Mouse (Mus musculus): ENCODE data around the gene Gm44790. TPM values are rescaled to one million over a fixed set of nuclear protein-coding genes. Genes with fewer than 3 reads are reported as not detected.
A peak's percentile ranks its signal among the peaks of the same experiment; 100 is the strongest.
"Not testable (repeated sequence)": the region's sequence is repeated elsewhere in the genome, so short reads cannot be mapped to it uniquely, and the experiment has no call there.

The Gm44790 gene
- 0.83 TPM in 1 of 2 replicates, not detected in the other for total RNA-seq (2014; rRNA removed)
- 1.5 and 4.0 TPM in 2 replicates for polyA plus RNA-seq (2012; rRNA removed)

- H3K79me2 ChIP-seq (ENCODE audit: control insufficient read depth, insufficient read depth, low read length) = no peaks in the 10 kb centered on the region
- H3K9ac ChIP-seq (ENCODE audit: low read depth, low read length) = no peak within 1 kb of the TSS
- no peak for DNase-seq (ENCODE audit: extremely low read depth, low read depth, low spot score)
- H3K27ac ChIP-seq (replicated peaks; ENCODE audit: insufficient read depth, low read depth, low read length) = no peak within 1 kb of the TSS
- no peaks in the 10 kb centered on the region for H3K27me3 ChIP-seq (ENCODE audit: control insufficient read depth, insufficient read depth, low read length)
- TF ChIP-seq POLR2A (IDR thresholded peaks at IDR 0.05; ENCODE audit: extremely low read depth, insufficient read depth, low read length) (no peak), CTCF (IDR thresholded peaks at IDR 0.05; ENCODE audit: low read depth, low read length) (no peak)
- H3K36me3 ChIP-seq (ENCODE audit: control insufficient read depth, insufficient read depth, low read length) = peaks cover 37% of the 10 kb centered on the region
- no peaks in the 10 kb centered on the region for H3K4me1 ChIP-seq (ENCODE audit: control insufficient read depth, insufficient read depth, low read length)
- H3K4me3 ChIP-seq (ENCODE audit: insufficient read depth, low read depth, low read length) = no peak within 1 kb of the TSS
- 98% methylated on average over 1 of the region's 1 CpGs for WGBS
Measured at GRCm38 (mm10) chr6:86426358-86426757, at the start of gene Gm44790. Gm44790 (plus strand) TSS chr6:86426658.

DNA sequence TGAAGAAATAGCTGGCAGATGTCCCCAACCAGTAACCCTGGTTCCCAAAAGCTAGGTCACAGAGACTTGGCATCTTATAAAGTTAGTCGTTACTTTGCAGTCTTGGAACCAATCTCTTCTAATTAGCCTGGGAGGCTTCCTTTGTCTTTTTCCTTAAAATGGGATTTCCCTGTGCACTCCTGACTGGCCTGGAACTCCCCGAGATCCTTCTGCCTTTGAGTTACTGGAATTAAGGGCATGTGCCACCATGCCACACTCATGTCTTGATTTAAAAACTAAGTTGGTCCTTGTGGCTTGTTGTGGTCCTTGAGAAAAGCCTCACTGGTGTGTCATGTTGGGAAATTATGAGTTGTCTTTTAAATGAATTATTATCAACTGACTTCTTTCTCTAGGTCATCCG lies 48.1 kb upstream of the Gm44790 start:
- no peak overlapping the region for H3K27ac ChIP-seq (replicated peaks; ENCODE audit: insufficient read depth, low read depth, low read length)
- H3K9ac ChIP-seq (ENCODE audit: low read depth, low read length) = no peak overlapping the region
- no peak overlapping the region for H3K4me3 ChIP-seq (ENCODE audit: insufficient read depth, low read depth, low read length)
- WGBS = 74% methylated on average over 3 of the region's 3 CpGs
- H3K4me1 ChIP-seq (ENCODE audit: control insufficient read depth, insufficient read depth, low read length) = no peaks in the 10 kb centered on the region
- TF ChIP-seq POLR2A (IDR thresholded peaks at IDR 0.05; ENCODE audit: extremely low read depth, insufficient read depth, low read length) = no peak
- no peak for DNase-seq (ENCODE audit: extremely low read depth, low read depth, low spot score)
- H3K27me3 ChIP-seq (ENCODE audit: control insufficient read depth, insufficient read depth, low read length) = no peaks in the 10 kb centered on the region
- H3K79me2 ChIP-seq (ENCODE audit: control insufficient read depth, insufficient read depth, low read length) = peaks cover 3% of the 10 kb centered on the region; the same call in 1 of the 2 replicates
- H3K36me3 ChIP-seq (ENCODE audit: control insufficient read depth, insufficient read depth, low read length) = peaks cover 19% of the 10 kb centered on the region

- H3K27me3 ChIP-seq (ENCODE audit: control insufficient read depth, insufficient read depth, low read length); H3K27ac ChIP-seq (replicated peaks; ENCODE audit: insufficient read depth, low read depth, low read length); H3K79me2 ChIP-seq (ENCODE audit: control insufficient read depth, insufficient read depth, low read length); DNase-seq (ENCODE audit: extremely low read depth, low read depth, low spot score); H3K4me1 ChIP-seq (ENCODE audit: control insufficient read depth, insufficient read depth, low read length); H3K4me3 ChIP-seq (ENCODE audit: insufficient read depth, low read depth, low read length); H3K9ac ChIP-seq (ENCODE audit: low read depth, low read length): not testable (repeated sequence)
- WGBS = 77% methylated on average over 8 of the region's 8 CpGs
- H3K36me3 ChIP-seq (ENCODE audit: control insufficient read depth, insufficient read depth, low read length) = peaks cover 19% of the 10 kb centered on the region
Measured at GRCm38 (mm10) chr6:86380112-86380511, 46.3 kb upstream of the Gm44790 start.

DNA sequence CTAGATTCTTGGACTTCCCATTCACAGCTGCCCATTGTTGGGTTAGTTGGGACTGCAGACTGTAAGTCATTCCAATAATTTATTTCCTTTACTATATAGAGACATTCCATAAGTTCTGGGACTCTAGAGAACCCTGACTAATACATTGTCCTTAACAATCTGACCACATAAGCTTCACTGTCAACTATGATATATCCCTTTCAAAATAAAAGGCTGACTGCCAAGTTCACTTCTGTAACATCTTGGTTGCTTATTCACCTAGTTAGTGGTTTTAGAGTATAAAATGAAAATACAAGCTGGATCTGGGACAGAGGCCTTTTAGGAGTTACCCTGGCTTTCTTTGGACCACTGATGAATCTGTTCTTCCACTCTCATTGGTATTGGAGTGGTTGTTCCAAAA lies 43.9 kb upstream of the Gm44790 start:
- H3K27ac ChIP-seq (replicated peaks; ENCODE audit: insufficient read depth, low read depth, low read length) = no peak overlapping the region
- no peak overlapping the region for H3K9ac ChIP-seq (ENCODE audit: low read depth, low read length)
- H3K36me3 ChIP-seq (ENCODE audit: control insufficient read depth, insufficient read depth, low read length) = peaks cover 12% of the 10 kb centered on the region
- no peak for TF ChIP-seq CTCF (IDR thresholded peaks at IDR 0.05; ENCODE audit: low read depth, low read length)
- TF ChIP-seq POLR2A (IDR thresholded peaks at IDR 0.05; ENCODE audit: extremely low read depth, insufficient read depth, low read length) = no peak
- no peak overlapping the region for H3K4me3 ChIP-seq (ENCODE audit: insufficient read depth, low read depth, low read length)
- peaks cover 13% of the 10 kb centered on the region; the same call in 1 of the 2 replicates for H3K4me1 ChIP-seq (ENCODE audit: control insufficient read depth, insufficient read depth, low read length)
- DNase-seq (ENCODE audit: extremely low read depth, low read depth, low spot score) = no peak
- no peaks in the 10 kb centered on the region for H3K27me3 ChIP-seq (ENCODE audit: control insufficient read depth, insufficient read depth, low read length)
- no peaks in the 10 kb centered on the region for H3K79me2 ChIP-seq (ENCODE audit: control insufficient read depth, insufficient read depth, low read length)

- 32% methylated on average over 15 of the region's 16 CpGs for WGBS
- Histone ChIP-seq H3K4me3 (ENCODE audit: insufficient read depth, low read depth, low read length) (no peak overlapping the region), H3K79me2 (ENCODE audit: control insufficient read depth, insufficient read depth, low read length) (no peaks in the 10 kb centered on the region), H3K9ac (ENCODE audit: low read depth, low read length) (no peak overlapping the region), H3K27me3 (ENCODE audit: control insufficient read depth, insufficient read depth, low read length) (no peaks in the 10 kb centered on the region), H3K27ac (replicated peaks; ENCODE audit: insufficient read depth, low read depth, low read length) (no peak overlapping the region), H3K36me3 (ENCODE audit: control insufficient read depth, insufficient read depth, low read length) (peaks cover 9% of the 10 kb centered on the region), H3K4me1 (ENCODE audit: control insufficient read depth, insufficient read depth, low read length) (peaks cover 18% of the 10 kb centered on the region; the same call in 1 of the 2 replicates)
- no peak for TF ChIP-seq CTCF (IDR thresholded peaks at IDR 0.05; ENCODE audit: low read depth, low read length)
- TF ChIP-seq POLR2A (IDR thresholded peaks at IDR 0.05; ENCODE audit: extremely low read depth, insufficient read depth, low read length) = no peak
- no peak for DNase-seq (ENCODE audit: extremely low read depth, low read depth, low spot score)
Measured at GRCm38 (mm10) chr6:86383370-86383769, 43.1 kb upstream of the Gm44790 start.

DNA sequence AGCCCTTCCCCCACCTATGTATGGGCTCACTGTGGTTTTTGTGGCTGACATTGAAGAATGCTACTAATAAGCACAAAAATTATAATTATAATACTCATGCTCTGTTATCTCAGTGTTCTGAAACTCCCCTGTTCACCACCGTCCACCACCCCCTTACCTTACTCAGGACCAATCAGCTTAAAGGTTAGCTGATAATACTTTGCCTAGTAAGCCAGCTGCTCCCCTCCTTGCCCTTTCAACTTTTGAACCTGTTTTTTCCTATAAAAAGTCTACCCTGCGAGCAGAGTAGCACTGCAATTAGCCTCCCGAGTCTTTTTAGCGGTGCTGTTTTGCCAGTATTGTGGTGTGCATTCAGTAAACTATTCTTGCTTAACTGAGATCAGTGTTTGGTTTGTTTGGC lies 41.8 kb upstream of the Gm44790 start:
- no peak overlapping the region for H3K9ac ChIP-seq (ENCODE audit: low read depth, low read length)
- peak overlapping the region; percentile 90 for H3K27ac ChIP-seq (replicated peaks; ENCODE audit: insufficient read depth, low read depth, low read length)
- DNase-seq (ENCODE audit: extremely low read depth, low read depth, low spot score) = peak; percentile 72
- no peak for TF ChIP-seq CTCF (IDR thresholded peaks at IDR 0.05; ENCODE audit: low read depth, low read length)
- peaks cover 19% of the 10 kb centered on the region; the same call in 1 of the 2 replicates for H3K4me1 ChIP-seq (ENCODE audit: control insufficient read depth, insufficient read depth, low read length)
- H3K27me3 ChIP-seq (ENCODE audit: control insufficient read depth, insufficient read depth, low read length) = no peaks in the 10 kb centered on the region
- no peak overlapping the region for H3K4me3 ChIP-seq (ENCODE audit: insufficient read depth, low read depth, low read length)
- 4% methylated on average over 4 of the region's 4 CpGs for WGBS
- H3K79me2 ChIP-seq (ENCODE audit: control insufficient read depth, insufficient read depth, low read length) = no peaks in the 10 kb centered on the region; the same call in 1 of the 2 replicates
- H3K36me3 ChIP-seq (ENCODE audit: control insufficient read depth, insufficient read depth, low read length) = peaks cover 14% of the 10 kb centered on the region
